Mouse (Mus musculus) hindbrain, embryonic 14.5 days (tissue): ENCODE measurements around the gene Zzz3. TPM values are rescaled to one million over a fixed set of nuclear protein-coding genes. Genes with fewer than 3 reads are reported as not detected.

Source experiments
- ATAC-seq: fragments of 200-750 bp; cut with Nextera tagmentation; 2 replicates; pipeline ENCODE4 v1.8.0; 2017; ENCODE audit warnings: moderate number of reproducible peaks, mild to moderate bottlenecking, moderate TSS enrichment, moderate library complexity; ENCODE audit not compliant: low FRiP score
- DNase-seq: peaks from one replicate; pipeline ENCODE4 v3.0.0-alpha.2; 2015; ENCODE audit warnings: low spot score
- H3K27ac ChIP-seq: fragments of 300-500 bp; sonication (generic); 2 replicates; pipeline ENCODE4 v1.5.1; 2014; ENCODE audit warnings: mild to moderate bottlenecking, moderate library complexity
- H3K27me3 ChIP-seq: fragments of 300-500 bp; sonication (generic); 2 replicates; pipeline ENCODE4 v1.6.1; 2014; ENCODE audit warnings: mild to moderate bottlenecking, low read length, mixed read lengths; ENCODE audit not compliant: control insufficient read depth, insufficient read depth
- H3K36me3 ChIP-seq: fragments of 300-500 bp; sonication (generic); replicated peaks from 2 replicates; pipeline ENCODE4 v1.6.1; 2014; ENCODE audit not compliant: control insufficient read depth, insufficient read depth
- H3K4me1 ChIP-seq: fragments of 300-500 bp; sonication (generic); replicated peaks from 2 replicates; pipeline ENCODE4 v1.6.1; 2014; ENCODE audit warnings: antibody characterized with exemption, low read length, mixed read lengths; ENCODE audit not compliant: control insufficient read depth, insufficient read depth
- H3K4me2 ChIP-seq: fragments of 300-500 bp; sonication (generic); replicated peaks from 2 replicates; pipeline ENCODE4 v1.6.1; 2014; ENCODE audit warnings: mild to moderate bottlenecking, moderate library complexity
- H3K4me3 ChIP-seq: fragments of 300-500 bp; sonication (generic); replicated peaks from 2 replicates; pipeline ENCODE4 v1.5.1; 2014; ENCODE audit warnings: mild to moderate bottlenecking, low read length
- H3K9ac ChIP-seq: fragments of 300-500 bp; sonication (generic); 2 replicates; pipeline ENCODE4 v1.6.1; 2014
- H3K9me3 ChIP-seq: fragments of 300-500 bp; sonication (generic); 2 replicates; pipeline ENCODE4 v1.6.1; 2016; ENCODE audit warnings: low read length; ENCODE audit not compliant: control insufficient read depth
- WGBS: fragments of 180-500 bp; shearing (Covaris S2); extraction: QIAGEN DNeasy Blood & Tissue Kit; methylation state at CpG from one replicate; pipeline ENCODE4 v1.1.7; 2014; 5-methylcytosine and 5-hydroxymethylcytosine counted together
- polyA plus RNA-seq: library from polyadenylated mRNA; unstranded; fragments of >200 nt; fragmentation: Nextera tagmentation; extraction: Ambion mirVana; gene quantifications from 2 replicates; pipeline ENCODE4 v1.2.1, GENCODE M21; 2014

Zzz3 gene
- polyA plus RNA-seq, 1 experiment from 2014 or later: 32.3 TPM

DNA sequence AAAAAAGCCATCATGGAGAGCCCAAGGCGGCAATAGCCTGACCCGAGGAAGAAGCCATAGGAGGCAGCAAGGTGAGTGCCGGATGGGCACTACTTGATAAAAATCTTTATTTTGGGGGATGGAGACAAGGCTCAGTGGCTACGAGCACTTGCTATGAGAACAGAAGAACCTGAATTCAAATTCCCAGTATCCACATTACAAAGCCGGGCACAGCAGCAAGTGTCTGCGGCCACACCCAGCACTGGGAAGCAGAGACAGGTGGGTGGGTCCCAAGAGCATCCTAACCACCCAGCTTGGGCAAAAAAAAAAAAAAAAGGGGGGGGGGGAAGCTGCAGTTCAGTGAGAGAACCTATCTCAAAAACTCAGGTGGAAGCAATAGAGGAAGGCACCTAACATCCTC, 85.1 kb downstream of the Zzz3 start:
- H3K9me3 ChIP-seq: no peaks in the 10 kb centered on the region
- DNase-seq (no peak), ATAC-seq (no peak)
- 0 out of 2 replicates have a peak, but pooled peaks cover 15% of the 10 kb centered on the region for H3K4me1 ChIP-seq
- no peak overlapping the region for H3K27ac ChIP-seq
- H3K4me2 ChIP-seq: no peak overlapping the region
- H3K36me3 ChIP-seq: no peaks in the 10 kb centered on the region
- WGBS: 93% methylated on average over 6 of the region's 6 CpGs
- no peak overlapping the region for H3K4me3 ChIP-seq
- H3K9ac ChIP-seq: no peak overlapping the region
- H3K27me3 ChIP-seq: no peaks in the 10 kb centered on the region

DNA sequence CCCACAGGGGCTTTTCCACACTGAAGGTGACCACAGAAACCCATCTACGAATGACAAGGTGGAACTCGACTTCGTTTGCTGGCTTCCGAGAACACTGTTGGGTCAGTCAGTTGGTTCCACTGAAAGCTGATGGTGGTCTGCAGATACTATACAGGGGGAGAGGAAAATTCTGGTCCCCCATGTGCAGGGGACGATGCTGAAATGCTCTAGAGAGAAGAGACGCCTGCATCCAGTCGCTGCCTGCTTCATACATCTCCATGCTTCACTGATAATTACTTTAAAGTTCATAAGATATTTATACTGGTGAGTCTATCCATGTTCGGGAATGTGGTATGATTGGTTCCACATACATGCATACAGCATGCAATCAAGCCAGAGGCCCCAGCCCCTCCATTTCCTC, 86.9 kb downstream of the Zzz3 start:
- H3K27me3 ChIP-seq: no peaks in the 10 kb centered on the region
- ATAC-seq: no peak

DNA sequence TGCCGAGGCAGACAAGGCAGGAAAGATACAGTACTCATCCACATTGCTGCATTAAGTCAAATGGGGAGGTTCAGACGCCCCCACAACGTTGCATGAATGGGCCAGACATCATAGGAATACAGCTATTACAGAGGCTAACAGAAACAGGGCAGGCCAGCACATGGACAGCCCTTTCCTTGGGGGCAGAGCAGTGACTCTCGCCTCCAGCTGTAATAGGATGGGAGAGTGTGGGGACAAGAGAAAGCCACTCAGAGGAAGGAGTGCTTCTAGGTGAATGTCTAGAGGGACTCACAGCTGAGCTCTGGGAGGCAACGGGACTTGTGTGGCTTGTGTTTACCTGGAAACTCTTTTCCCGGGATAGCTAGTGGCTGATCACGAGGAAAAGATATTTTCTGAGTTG, 88.5 kb downstream of the Zzz3 start:
- Histone ChIP-seq H3K27ac (peak overlapping the region; percentile 47), H3K4me2 (no peak overlapping the region), H3K27me3 (no peaks in the 10 kb centered on the region), H3K36me3 (no peaks in the 10 kb centered on the region), H3K9ac (no peak overlapping the region), H3K9me3 (no peaks in the 10 kb centered on the region), H3K4me3 (no peak overlapping the region), H3K4me1 (0 out of 2 replicates have a peak, but pooled peaks cover 11% of the 10 kb centered on the region)
- 52% methylated on average over 7 of the region's 7 CpGs for WGBS
- DNase-seq (no peak), ATAC-seq (no peak)

More for the DNA sequence above, 86.9 kb downstream of the Zzz3 start:
- Histone ChIP-seq H3K36me3 (no peaks in the 10 kb centered on the region), H3K9me3 (no peaks in the 10 kb centered on the region), H3K4me1 (0 out of 2 replicates have a peak, but pooled peaks cover 15% of the 10 kb centered on the region), H3K9ac (no peak overlapping the region), H3K4me3 (no peak overlapping the region), H3K27ac (no peak overlapping the region), H3K4me2 (no peak overlapping the region)
- DNase-seq: no peak
- WGBS: 73% methylated on average over 8 of the region's 8 CpGs

DNA sequence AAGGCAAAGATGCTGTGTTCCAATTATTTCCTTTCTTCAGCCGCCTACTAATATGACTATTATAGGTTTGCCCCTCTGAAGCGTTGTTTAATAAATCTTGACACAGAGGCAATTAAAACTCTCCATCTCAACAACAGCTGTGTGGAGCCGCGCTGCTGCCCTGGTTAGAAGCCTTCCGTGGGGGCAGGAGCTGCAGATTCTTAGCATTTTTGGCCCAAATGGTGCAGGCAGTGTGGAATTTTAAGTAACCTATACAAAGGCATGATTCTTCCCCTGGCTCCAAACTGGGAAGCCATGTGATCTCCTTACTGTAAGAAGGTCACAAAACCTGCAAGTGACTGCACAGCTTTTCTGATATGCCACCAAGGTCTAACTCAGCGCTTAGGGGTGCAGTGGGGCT, 88.9 kb downstream of the Zzz3 start:
- Histone ChIP-seq H3K9ac (no peak overlapping the region), H3K4me3 (no peak overlapping the region), H3K27me3 (no peaks in the 10 kb centered on the region), H3K27ac (peak overlapping the region; percentile 47), H3K36me3 (no peaks in the 10 kb centered on the region), H3K9me3 (no peaks in the 10 kb centered on the region), H3K4me2 (no peak overlapping the region), H3K4me1 (0 out of 2 replicates have a peak, but pooled peaks cover 11% of the 10 kb centered on the region)
- ATAC-seq (peak; percentile 54; the same call in 1 of the 2 replicates), DNase-seq (peak; percentile 35)
- 56% methylated on average over 6 of the region's 6 CpGs for WGBS

DNA sequence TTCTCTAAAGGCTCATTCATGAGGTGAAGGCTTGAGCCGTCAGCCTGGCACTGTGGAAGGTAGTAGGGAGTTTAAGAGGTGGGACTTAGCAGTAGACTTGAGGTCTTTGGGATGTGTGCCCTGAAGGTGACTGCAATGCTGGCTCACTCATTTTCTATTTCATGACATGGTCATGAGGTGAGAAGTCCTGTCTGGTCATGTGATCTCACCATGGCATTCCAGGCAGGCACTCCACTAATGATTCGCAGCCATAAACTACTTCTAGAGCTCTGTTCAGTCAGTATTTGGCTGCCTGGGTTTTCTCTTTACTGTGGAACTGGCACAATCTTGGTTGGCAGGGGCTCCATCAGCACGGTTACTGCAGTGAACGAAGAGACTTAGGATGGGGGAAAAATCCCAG, 93.7 kb downstream of the Zzz3 start:
- H3K4me3 ChIP-seq: no peak overlapping the region
- H3K27me3 ChIP-seq: no peaks in the 10 kb centered on the region
- DNase-seq (no peak), ATAC-seq (no peak)
- H3K4me1 ChIP-seq: 0 out of 2 replicates have a peak, but pooled peaks cover 7% of the 10 kb centered on the region
- no peaks in the 10 kb centered on the region for H3K9me3 ChIP-seq
- no peak overlapping the region for H3K27ac ChIP-seq
- H3K4me2 ChIP-seq: no peak overlapping the region
- H3K9ac ChIP-seq: no peak overlapping the region
- 91% methylated on average over 4 of the region's 4 CpGs for WGBS
- H3K36me3 ChIP-seq: no peaks in the 10 kb centered on the region

DNA sequence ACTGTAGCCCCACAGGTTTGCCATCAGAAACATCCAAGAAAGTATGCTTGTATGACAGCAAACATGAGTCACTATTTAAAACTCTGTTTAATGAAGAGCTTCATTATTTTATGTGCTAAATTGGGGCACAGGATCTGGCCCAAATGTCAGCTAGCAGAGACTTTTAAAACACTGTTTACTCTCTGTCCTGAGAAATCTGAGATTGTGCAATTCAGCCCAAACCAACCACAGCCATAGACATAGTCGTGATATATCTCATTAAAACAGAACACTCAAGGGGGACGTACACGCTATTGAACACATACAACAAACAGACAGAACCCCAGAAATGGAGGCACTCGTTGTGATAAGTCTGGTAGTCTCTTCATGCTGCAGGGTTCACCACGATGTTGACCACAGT, 95.2 kb downstream of the Zzz3 start:
- Histone ChIP-seq H3K4me1 (peaks cover 14% of the 10 kb centered on the region), H3K27ac (no peak overlapping the region), H3K4me3 (no peak overlapping the region), H3K9ac (no peak overlapping the region), H3K36me3 (no peaks in the 10 kb centered on the region), H3K27me3 (no peaks in the 10 kb centered on the region), H3K9me3 (no peaks in the 10 kb centered on the region), H3K4me2 (no peak overlapping the region)
- ATAC-seq: no peak
- DNase-seq: no peak
- 89% methylated on average over 5 of the region's 5 CpGs for WGBS

DNA sequence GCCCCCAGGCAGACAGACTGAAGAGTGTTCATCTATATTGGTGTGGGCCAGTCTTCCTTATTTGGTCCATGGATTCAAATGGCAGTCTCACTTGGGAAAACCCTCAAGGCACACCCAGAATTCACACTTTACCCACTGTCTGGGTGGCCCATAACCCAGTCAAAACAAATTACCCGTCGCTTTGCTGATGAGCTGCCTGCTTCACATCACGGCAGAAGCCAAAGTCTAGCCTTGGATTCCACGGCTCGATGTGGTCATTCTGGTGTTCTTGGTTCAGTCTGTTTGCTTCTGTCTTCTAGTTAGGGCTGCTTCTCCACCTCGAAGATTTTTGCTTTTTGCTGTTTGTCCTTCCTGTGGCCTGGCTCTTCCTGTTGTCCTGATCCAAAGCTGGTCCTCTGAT, 97.0 kb downstream of the Zzz3 start:
- Histone ChIP-seq H3K9ac (no peak overlapping the region), H3K9me3 (no peaks in the 10 kb centered on the region), H3K4me2 (no peak overlapping the region), H3K27ac (no peak overlapping the region), H3K36me3 (no peaks in the 10 kb centered on the region), H3K4me1 (peaks cover 20% of the 10 kb centered on the region), H3K27me3 (no peaks in the 10 kb centered on the region), H3K4me3 (no peak overlapping the region)
- DNase-seq (no peak), ATAC-seq (no peak)
- 91% methylated on average over 6 of the region's 6 CpGs for WGBS

DNA sequence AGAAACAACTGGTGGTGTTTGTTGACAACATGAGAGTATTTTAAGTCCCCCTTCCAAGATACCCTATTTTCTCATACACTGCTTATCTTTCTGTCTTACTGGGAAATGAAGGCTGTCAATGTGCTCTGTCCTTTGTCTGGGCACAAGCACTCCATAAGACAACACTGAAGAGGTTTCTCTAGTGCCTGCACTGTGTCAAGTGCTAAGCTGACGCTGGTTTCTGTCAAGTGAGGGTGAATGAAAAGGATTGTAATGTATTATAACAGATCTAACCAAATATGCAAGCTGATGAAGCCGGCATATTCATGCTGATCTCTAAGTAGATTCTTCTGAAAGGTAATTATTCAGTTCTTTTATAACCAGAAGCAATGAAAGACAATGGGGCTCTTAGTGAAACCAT, 98.5 kb downstream of the Zzz3 start:
- Histone ChIP-seq H3K4me1 (peaks cover 20% of the 10 kb centered on the region), H3K4me3 (no peak overlapping the region), H3K27ac (no peak overlapping the region), H3K27me3 (no peaks in the 10 kb centered on the region), H3K4me2 (no peak overlapping the region), H3K36me3 (no peaks in the 10 kb centered on the region), H3K9me3 (no peaks in the 10 kb centered on the region), H3K9ac (no peak overlapping the region)
- ATAC-seq: no peak
- no peak for DNase-seq
- WGBS: 72% methylated on average over 2 of the region's 2 CpGs

DNA sequence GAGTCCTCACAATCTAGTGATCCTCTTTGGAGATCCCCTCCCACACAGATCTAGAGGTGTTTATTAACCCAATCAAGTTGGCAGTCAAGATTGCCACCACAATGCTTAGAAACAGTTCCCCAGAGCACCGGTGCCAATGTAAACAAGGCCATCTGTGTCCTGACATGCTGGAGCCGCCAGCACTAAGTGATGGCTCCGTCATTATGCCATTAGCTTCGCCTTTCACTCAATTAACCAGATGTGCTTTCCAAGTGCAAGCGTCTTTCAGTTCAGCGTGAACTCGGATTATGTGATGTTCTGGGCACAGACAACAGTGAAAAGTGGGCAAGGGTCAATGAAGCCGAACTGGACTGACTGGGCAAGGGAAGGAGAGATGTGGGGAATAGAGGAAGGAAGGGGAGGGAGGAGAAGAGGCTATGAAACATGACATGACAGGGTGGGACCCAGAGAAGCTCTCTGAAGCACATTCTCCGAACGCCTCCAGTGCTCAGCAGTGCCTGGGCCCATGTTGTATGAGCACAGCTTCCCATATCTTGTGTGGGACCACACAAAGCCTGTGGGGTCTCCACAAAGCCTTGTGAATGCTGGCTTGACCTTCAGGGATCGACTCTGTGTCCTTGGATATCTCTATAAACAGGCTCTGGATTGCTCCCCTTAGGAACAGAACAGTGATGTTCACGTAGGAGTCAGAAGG, 99.5 kb downstream of the Zzz3 start:
- no peaks in the 10 kb centered on the region for H3K36me3 ChIP-seq
- H3K9me3 ChIP-seq: no peaks in the 10 kb centered on the region
- H3K27ac ChIP-seq: peak overlapping the region; percentile 34
- H3K4me3 ChIP-seq: no peak overlapping the region
- ATAC-seq (peak; percentile 43; the same call in 1 of the 2 replicates), DNase-seq (no peak)
- WGBS: 39% methylated on average over 12 of the region's 12 CpGs
- no peak overlapping the region for H3K4me2 ChIP-seq
- no peaks in the 10 kb centered on the region for H3K27me3 ChIP-seq
- no peak overlapping the region for H3K9ac ChIP-seq
- H3K4me1 ChIP-seq: peaks cover 20% of the 10 kb centered on the region
